Mouse (Mus musculus): ENCODE measurements at regions not wholly inside any gene's neighbourhood (a gene's known extent, or its start where the extent isn't known, plus 50 kb on each side); places are given as distances from the start of the nearest gene placed in this dataset.

DNA sequence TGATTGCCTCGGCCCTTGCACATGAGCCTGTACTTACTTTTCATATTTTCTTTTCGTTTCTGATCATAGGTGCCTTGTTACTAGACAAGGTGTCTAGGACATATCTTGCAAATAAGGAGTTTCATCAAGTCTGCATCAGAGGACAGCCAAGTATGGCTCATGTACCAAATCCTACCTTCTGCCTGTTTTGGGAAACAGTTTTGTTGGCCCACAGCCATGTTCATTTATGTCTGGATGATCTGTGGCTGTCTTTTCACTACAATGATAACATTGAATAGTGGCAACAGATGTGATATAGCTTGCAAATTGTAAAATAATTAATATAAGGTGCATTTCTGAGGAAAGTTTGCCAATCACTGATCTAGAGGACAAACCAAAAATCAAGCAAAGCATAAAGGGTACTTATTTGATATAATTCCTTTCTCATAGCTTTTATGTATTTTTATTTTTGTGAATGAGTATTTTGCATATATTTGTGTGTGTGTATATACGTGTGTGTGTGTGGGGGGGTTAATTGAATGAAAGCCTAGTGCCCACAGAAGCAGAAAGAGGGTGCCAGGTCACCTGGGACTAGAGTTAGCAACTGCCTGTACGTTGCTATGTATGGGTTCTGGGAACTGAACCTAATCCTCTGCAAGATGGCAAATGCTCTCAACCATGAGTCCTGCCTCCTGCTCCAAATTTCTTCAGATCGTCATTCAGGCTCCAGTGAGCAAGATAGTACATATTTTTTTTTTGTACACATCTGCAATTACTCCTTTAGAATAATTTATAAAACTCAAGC, 99.2 kb upstream of the Spaca1 start:
- DNase-seq (ENCODE audit: low spot score) (no peak), ATAC-seq (ENCODE audit: extremely low read depth, insufficient number of reproducible peaks, low FRiP score, poor library complexity, severe bottlenecking) (no peak)
- Histone ChIP-seq H3K27me3 (ENCODE audit: insufficient read depth, low read length) (no peaks in the 10 kb centered on the region), H3K9me3 (replicated peaks) (no peaks in the 10 kb centered on the region), H3K4me1 (ENCODE audit: insufficient read depth, low read depth, low read length) (no peaks in the 10 kb centered on the region), H3K4me3 (ENCODE audit: low read depth, low read length) (no peak overlapping the region), H3K36me3 (replicated peaks) (no peaks in the 10 kb centered on the region)
- TF ChIP-seq GATA2 (IDR thresholded peaks at IDR 0.05; ENCODE audit: borderline replicate concordance, low read depth, low read length): no peak
- no peak for TF ChIP-seq CTCF (IDR thresholded peaks at IDR 0.05; ENCODE audit: low read depth, low read length)
- TF ChIP-seq POLR2AphosphoS5 (IDR thresholded peaks at IDR 0.05; ENCODE audit: insufficient replicate concordance, low read depth, low read length): no peak
- no peak for TF ChIP-seq TAL1 (conservative IDR thresholded peaks at IDR 0.05; ENCODE audit: low read depth, low read length)
- TF ChIP-seq GATA1 (IDR thresholded peaks at IDR 0.05; ENCODE audit: borderline replicate concordance, low read length): no peak

- no peak overlapping the region for H3K4me3 ChIP-seq (ENCODE audit: low read depth, low read length)
- DNase-seq (ENCODE audit: low spot score) (no peak), ATAC-seq (ENCODE audit: extremely low read depth, insufficient number of reproducible peaks, low FRiP score, poor library complexity, severe bottlenecking) (no peak)
- H3K36me3 ChIP-seq (replicated peaks): no peaks in the 10 kb centered on the region
- no peaks in the 10 kb centered on the region for H3K4me1 ChIP-seq (ENCODE audit: insufficient read depth, low read depth, low read length)
- H3K27me3 ChIP-seq (ENCODE audit: insufficient read depth, low read length): no peaks in the 10 kb centered on the region
- TF ChIP-seq TAL1 (conservative IDR thresholded peaks at IDR 0.05; ENCODE audit: low read depth, low read length) (no peak), GATA2 (IDR thresholded peaks at IDR 0.05; ENCODE audit: borderline replicate concordance, low read depth, low read length) (no peak), CTCF (IDR thresholded peaks at IDR 0.05; ENCODE audit: low read depth, low read length) (no peak), GATA1 (IDR thresholded peaks at IDR 0.05; ENCODE audit: borderline replicate concordance, low read length) (no peak), POLR2AphosphoS5 (IDR thresholded peaks at IDR 0.05; ENCODE audit: insufficient replicate concordance, low read depth, low read length) (no peak)
- no peaks in the 10 kb centered on the region for H3K9me3 ChIP-seq (replicated peaks)
Observed at GRCm38 (mm10) chr4:34151605-34152347, 101.8 kb upstream of the Spaca1 start.

DNA sequence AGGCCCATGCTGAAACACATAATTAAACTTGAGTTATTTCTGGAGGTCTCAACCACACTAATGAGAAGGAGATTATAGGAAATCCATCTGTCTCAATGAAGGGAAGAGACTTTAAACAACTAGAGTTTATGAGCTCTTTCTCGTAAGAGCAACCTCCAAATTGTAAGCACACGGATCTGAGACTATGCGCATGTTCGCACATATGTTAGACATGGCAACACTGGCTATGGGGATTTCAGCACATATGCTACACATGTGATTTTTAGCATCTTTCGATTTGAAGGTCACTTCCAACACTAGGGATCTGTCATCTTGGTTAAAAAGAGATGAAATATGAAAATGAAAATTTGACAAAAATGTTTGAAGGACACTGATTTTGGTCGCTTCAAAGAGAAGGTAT, 105.5 kb upstream of the Spaca1 start:
- DNase-seq (ENCODE audit: low spot score) (no peak), ATAC-seq (ENCODE audit: extremely low read depth, insufficient number of reproducible peaks, low FRiP score, poor library complexity, severe bottlenecking) (no peak)
- H3K4me1 ChIP-seq (ENCODE audit: insufficient read depth, low read depth, low read length): no peaks in the 10 kb centered on the region
- no peaks in the 10 kb centered on the region for H3K9me3 ChIP-seq (replicated peaks)
- no peaks in the 10 kb centered on the region for H3K36me3 ChIP-seq (replicated peaks)
- TF ChIP-seq CTCF (IDR thresholded peaks at IDR 0.05; ENCODE audit: low read depth, low read length) (no peak), GATA1 (IDR thresholded peaks at IDR 0.05; ENCODE audit: borderline replicate concordance, low read length) (no peak), GATA2 (IDR thresholded peaks at IDR 0.05; ENCODE audit: borderline replicate concordance, low read depth, low read length) (no peak), POLR2AphosphoS5 (IDR thresholded peaks at IDR 0.05; ENCODE audit: insufficient replicate concordance, low read depth, low read length) (no peak), TAL1 (conservative IDR thresholded peaks at IDR 0.05; ENCODE audit: low read depth, low read length) (no peak)
- no peak overlapping the region for H3K4me3 ChIP-seq (ENCODE audit: low read depth, low read length)
- H3K27me3 ChIP-seq (ENCODE audit: insufficient read depth, low read length): no peaks in the 10 kb centered on the region

DNA sequence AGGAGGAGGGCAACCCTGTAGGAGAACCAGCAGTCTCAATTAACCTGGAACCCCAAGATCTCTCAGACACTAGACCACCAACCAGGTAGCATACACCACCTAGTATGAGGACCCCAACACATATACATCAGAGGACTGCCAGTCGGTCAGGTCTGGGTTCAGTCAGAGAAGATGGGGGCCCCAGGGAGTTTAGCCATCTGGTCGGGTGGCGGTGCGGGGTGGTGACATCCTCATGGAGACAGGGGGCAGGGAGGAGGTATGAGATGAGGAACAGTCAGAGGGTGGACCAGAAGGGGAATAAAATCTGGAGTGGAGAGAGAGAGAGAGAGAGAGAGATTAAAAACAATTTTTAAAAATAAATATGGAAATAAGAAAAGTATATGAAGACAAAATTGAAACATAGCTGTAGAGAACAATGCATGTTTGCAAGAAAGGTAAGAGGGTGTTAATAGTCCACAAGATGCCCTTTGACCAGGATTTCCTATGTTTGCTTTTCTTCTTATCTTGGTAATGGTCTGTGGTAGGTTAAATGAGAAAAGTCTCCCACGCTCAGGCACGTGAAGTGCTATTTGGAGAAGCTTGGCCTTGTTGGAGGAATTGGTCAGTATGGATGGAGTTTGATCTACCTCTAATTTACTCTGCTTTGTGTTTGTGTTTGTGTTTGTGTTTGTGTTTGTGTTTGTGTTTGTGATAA, 108.0 kb upstream of the Spaca1 start:
- DNase-seq (ENCODE audit: low spot score) (no peak), ATAC-seq (ENCODE audit: extremely low read depth, insufficient number of reproducible peaks, low FRiP score, poor library complexity, severe bottlenecking) (no peak)
- H3K36me3 ChIP-seq (replicated peaks): no peaks in the 10 kb centered on the region
- no peak for TF ChIP-seq GATA2 (IDR thresholded peaks at IDR 0.05; ENCODE audit: borderline replicate concordance, low read depth, low read length)
- TF ChIP-seq TAL1 (conservative IDR thresholded peaks at IDR 0.05; ENCODE audit: low read depth, low read length): no peak
- TF ChIP-seq CTCF (IDR thresholded peaks at IDR 0.05; ENCODE audit: low read depth, low read length): no peak
- no peak for TF ChIP-seq GATA1 (IDR thresholded peaks at IDR 0.05; ENCODE audit: borderline replicate concordance, low read length)
- no peak for TF ChIP-seq POLR2AphosphoS5 (IDR thresholded peaks at IDR 0.05; ENCODE audit: insufficient replicate concordance, low read depth, low read length)
- no peaks in the 10 kb centered on the region for H3K27me3 ChIP-seq (ENCODE audit: insufficient read depth, low read length)
- no peaks in the 10 kb centered on the region for H3K4me1 ChIP-seq (ENCODE audit: insufficient read depth, low read depth, low read length)
- H3K4me3 ChIP-seq (ENCODE audit: low read depth, low read length): no peak overlapping the region
- no peaks in the 10 kb centered on the region for H3K9me3 ChIP-seq (replicated peaks)

DNA sequence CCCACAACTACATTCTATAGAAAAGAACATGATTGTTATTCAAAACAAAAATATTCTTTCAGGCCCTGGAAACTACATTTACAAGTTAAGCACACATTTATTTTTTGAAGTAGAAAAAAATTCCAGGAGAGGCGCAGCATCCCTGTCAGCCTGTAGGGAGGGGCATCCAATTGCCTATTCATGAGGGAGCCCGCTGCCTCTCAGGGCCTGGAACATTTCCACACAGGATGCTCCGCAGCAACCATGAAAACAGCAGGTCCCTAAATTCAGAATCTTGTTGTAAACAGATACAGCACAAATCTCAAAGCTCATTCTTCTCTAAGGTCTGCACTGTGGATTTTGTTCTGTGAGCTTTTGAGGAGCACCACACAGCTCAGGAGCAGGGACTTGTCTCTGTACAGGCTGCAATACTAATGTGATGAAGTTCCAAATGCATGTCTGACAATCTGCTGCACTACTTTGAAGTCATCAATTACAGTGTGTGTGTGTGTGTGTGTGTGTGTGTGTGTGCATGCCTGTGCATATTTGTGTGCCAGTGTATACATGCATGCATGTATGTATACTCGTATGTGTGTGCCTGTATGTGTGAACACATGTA, 121.4 kb upstream of the Spaca1 start:
- TF ChIP-seq TAL1 (conservative IDR thresholded peaks at IDR 0.05; ENCODE audit: low read depth, low read length): no peak
- no peak for TF ChIP-seq POLR2AphosphoS5 (IDR thresholded peaks at IDR 0.05; ENCODE audit: insufficient replicate concordance, low read depth, low read length)
- no peak for TF ChIP-seq GATA2 (IDR thresholded peaks at IDR 0.05; ENCODE audit: borderline replicate concordance, low read depth, low read length)
- TF ChIP-seq GATA1 (IDR thresholded peaks at IDR 0.05; ENCODE audit: borderline replicate concordance, low read length): no peak
- no peak for TF ChIP-seq CTCF (IDR thresholded peaks at IDR 0.05; ENCODE audit: low read depth, low read length)
- H3K9me3 ChIP-seq (replicated peaks): no peaks in the 10 kb centered on the region
- no peaks in the 10 kb centered on the region for H3K4me1 ChIP-seq (ENCODE audit: insufficient read depth, low read depth, low read length)
- H3K36me3 ChIP-seq (replicated peaks): no peaks in the 10 kb centered on the region
- ATAC-seq (ENCODE audit: extremely low read depth, insufficient number of reproducible peaks, low FRiP score, poor library complexity, severe bottlenecking) (no peak), DNase-seq (ENCODE audit: low spot score) (no peak)
- no peaks in the 10 kb centered on the region for H3K27me3 ChIP-seq (ENCODE audit: insufficient read depth, low read length)
- H3K4me3 ChIP-seq (ENCODE audit: low read depth, low read length): no peak overlapping the region

Data from G1E (cell line).